Mouse (Mus musculus): ENCODE results near the gene Ccsap.

Ccsap gene

DNA sequence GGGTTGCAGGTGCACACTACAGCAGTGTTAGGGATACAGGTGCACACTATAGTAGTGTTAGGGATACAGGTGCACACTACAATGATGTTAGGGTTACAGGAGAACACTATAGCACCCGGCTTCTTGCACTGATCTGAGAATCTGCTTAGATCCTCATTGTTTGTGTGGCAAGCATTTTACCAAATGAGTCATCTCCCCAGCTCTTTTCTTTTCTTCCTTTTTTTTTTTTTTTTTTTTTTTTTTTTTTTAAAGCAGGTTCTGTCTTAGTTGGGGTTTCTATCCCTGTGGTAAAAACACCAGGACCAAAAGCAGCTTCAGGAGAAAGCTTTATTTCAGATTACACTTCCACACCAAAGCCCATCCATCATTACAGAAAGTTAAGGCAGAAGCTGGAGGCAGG lies 56.4 kb downstream of the Ccsap start:
- DNase-seq = no peak

DNA sequence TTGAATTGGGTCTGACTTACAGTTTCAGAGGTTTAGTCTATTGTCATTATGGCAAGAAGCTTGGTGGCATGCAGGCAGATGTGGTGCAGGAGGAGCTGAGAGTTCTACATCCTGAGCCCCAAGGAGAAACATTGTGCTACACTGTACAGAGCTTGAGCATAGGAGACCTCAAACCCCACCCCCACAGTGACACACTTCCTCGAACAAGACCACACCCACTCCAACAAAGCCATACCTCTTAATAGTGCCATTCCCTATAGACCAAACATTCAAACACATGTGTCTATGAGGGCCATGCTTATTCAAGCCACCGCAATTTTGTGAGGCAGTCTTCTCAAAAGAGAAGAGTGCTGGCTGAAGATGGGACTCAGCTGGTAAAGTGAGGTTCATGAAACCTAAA lies 58.5 kb downstream of the Ccsap start:
- no peak for DNase-seq

DNA sequence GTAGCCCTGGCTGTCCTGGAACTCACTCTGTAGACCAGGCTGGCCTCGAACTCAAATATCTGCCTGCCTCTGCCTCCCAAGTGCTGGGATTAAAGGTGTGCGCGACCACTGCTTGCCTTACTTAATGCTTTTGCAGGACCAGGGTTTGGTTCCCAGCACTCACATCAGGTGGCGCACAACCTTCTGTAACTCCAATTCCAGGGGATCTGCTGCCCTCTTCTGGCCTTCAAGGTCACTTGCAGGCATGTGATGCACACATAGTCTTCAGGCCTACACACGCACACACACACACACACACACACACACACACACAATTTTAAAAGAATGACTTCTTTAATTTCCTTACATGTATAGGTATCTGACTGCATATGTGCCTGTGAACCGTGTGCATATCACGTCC lies 59.1 kb downstream of the Ccsap start:
- no peak for DNase-seq

DNA sequence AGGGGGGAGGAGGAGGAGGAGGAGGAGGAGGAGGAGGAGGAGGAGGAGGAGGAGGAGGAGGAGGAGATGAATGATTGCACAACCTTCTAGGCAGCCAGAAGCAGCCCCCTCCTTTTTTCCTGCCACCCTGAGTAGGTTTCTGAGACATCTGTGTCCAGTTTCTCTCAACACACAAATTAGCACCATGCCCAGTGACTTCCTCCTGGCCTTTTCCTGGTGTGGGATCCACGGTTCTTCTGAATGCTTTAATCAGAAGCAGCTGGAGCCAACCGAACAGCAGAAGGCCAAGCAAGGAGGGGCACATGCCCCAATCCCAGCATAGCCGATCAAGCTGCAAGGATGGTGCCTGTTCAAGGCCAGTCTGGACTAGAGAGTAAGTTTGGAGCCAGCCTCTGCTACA lies 60.1 kb downstream of the Ccsap start:
- DNase-seq = no peak

DNA sequence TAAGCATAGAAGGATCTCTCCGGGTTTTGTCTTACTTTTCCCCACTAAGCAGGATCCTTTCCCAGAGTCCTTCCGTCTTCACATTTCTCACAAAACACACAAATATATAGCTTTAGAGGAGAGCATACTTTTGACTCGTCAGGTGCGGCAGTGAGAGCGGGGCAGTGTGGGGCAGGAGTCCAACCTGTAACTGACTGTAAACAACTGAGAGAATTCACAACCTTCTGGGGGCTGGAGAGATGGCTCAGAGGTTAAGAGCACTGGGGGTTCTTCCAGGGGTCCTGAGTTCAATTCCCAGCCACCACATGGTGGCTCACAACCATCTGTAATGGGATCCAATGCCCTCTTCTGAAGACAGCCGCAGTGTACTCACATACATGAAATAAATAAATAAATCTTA lies 60.6 kb downstream of the Ccsap start:
- no peak for DNase-seq

DNA sequence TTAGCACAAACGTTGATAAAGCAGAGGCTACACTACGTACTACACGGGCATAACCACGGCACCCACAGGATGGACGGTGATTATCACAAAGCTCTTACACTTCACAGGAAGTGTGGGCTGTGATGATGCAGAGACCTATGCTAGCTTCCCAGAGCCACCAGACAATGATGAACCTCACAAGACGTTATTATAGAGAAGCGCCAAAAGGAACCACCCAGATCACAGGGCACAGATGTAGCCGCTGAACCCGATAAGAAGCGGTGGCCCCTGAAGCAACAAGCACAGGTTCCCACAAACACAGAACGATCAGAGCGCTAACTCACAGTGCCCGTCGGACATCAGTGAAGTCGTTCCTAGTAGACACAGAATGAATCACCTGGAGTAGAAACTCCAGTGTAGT lies 62.1 kb downstream of the Ccsap start:
- DNase-seq = no peak

DNA sequence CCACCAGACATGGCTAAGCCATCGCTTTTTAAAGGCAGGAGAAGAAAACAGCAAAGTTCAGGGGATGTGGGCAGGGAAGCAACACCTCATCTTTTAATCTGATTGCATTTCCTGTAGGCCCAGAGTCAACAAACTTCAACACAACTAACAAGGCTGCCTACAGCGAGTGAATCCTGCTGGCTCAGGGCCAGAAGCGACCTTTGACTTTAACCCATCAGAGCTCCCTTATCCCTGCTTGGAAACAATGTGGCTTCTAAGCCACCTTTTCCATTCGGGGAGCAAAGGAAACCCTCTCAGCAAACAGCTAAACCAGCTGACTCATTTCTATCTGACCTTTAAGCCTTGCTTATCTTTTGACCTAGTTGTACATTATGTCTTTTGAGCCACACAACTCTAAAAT lies 63.3 kb downstream of the Ccsap start:
- DNase-seq = no peak

DNA sequence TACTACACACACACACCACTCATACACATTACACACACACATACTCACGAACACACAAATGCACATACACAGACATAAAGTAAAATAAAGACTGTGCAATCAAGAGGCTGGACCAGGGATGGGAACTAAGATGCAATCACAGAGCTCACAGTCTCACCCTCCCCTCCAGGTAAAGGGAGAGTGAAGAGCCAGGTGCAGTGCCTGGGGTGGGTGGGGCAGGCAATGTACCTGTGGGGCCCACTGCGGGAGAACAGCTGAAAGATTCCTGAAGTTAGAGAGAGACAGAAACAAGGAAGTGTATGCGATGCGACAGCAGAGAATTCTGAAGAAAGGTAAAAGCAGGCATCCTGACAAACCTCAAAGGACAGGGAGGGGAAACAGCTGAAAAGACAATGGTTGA lies 65.2 kb downstream of the Ccsap start:
- no peak for DNase-seq

DNA sequence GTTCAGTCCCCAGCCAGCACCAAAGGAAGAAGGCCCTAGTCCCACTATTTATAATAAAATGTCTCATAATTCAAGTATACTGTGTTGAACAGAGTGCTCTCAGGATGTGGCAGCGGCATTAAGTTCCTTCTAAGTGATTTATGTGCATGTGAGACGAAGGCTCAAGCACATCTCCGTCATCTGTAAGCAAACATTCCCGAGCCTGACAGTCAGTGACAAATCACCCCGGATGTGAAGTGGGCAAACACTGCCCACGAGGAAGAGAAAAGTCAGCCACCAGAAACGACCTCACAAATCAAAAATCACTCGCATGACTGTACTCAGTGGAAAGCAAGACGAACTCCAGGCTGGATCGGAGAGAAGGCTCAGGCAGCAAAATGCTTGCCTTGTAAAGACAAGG lies 66.1 kb downstream of the Ccsap start:
- no peak for DNase-seq

DNA sequence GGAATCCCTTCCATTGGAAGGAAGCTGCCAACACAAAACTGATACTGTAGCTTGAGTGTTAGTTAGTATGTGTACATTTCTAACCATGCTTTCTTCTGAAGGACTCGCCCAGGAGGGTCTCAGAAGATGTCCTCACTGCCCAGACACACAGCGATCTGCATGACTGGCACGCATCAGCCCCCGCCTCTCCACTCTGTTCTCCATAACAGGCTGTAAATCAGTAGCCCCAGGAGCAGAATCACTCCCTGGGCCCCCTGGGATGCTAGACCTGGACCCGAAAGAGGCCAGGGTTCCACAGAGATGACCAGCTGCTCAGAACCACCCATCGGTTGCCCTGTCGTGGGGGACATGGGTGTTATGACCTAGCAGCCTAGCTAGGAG lies 68.2 kb downstream of the Ccsap start:
- DNase-seq = no peak

DNA sequence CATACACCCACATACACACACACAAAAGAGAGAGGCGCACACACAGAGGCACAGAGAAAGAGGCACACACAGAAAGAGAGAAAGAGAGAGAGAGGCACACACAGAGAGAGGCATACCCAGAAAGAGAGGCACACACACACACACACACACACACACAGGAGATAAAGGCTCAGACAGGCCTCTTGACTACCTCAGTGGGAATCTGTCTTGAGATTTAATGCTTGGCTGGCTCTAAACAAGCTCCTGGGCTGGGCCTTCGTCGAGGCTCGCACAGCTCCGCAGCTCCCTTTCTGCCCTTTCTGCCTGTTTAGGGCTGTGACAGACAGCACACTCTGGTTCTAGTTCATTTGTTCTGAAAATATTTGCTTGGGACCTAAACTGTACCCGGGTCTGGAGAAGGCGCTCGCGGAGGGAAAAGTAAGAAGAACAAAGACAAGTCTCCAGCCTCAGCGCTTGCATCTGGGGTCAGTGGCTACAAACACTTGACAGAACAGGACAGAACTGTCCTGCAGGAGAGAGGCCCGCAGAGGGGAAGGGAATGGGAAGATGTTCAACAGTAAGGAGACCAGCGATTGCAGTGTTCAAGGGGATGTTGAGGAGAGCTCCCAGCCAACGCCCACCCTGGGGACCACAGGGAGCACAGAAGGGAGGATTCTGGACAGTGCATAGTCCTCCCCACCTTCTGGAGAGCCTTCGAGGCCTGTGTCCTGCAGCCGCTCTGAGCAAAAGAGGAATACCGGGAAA lies 68.7 kb downstream of the Ccsap start:
- DNase-seq = no peak

Measured in lung, adult 18-20 months (tissue).